Mouse (Mus musculus): ENCODE results near the gene Olfr502.
"Not testable (repeated sequence)": the region's sequence is repeated elsewhere in the genome, so short reads cannot be mapped to it uniquely, and the experiment has no call there.

Gene Olfr502

GRCm38 (mm10) chr7:108524965-108525364, at the start of gene Olfr502:
Olfr502 (minus strand) TSS chr7:108525065.
- no peak for DNase-seq (ENCODE audit: low spot score)

GRCm38 (mm10) chr7:108565693-108566092, 40.8 kb upstream of the Olfr502 start, which contains the start of gene Olfr504:
Olfr504 (minus strand) TSS chr7:108565793.
- DNase-seq (ENCODE audit: low spot score): no peak

GRCm38 (mm10) chr7:108544227-108544626, 19.4 kb upstream of the Olfr502 start, which contains the start of gene Olfr503:
Olfr503 (plus strand) TSS chr7:108544527.
- not testable (repeated sequence) for DNase-seq (ENCODE audit: low spot score)

- DNase-seq (ENCODE audit: low spot score): no peak
Observed at GRCm38 (mm10) chr7:108542416-108542815, 17.6 kb upstream of the Olfr502 start.

All from ovary, postnatal 10 days (tissue).